Mouse (Mus musculus): ENCODE results near the gene Fam187b. TPM values are rescaled to one million over a fixed set of nuclear protein-coding genes. Genes with fewer than 3 reads are reported as not detected.
A peak's percentile ranks its signal among the peaks of the same experiment; 100 is the strongest.

Fam187b gene
- polyA plus RNA-seq, 1 experiment from 2014 or later = 2.4 TPM

GRCm38 (mm10) chr7:30952441-30953265, 20.9 kb upstream of the Fam187b start:
- H3K27me3 ChIP-seq = no peaks in the 10 kb centered on the region
- H3K4me1 ChIP-seq (replicated peaks) = peaks cover 33% of the 10 kb centered on the region
- no peak overlapping the region for H3K4me2 ChIP-seq
- H3K9ac ChIP-seq = no peak overlapping the region
- WGBS (ENCODE audit: insufficient replicate concordance) = 87% methylated on average over 16 of the region's 16 CpGs
- H3K4me3 ChIP-seq (replicated peaks) = no peak overlapping the region
- peaks cover 71% of the 10 kb centered on the region for H3K36me3 ChIP-seq (replicated peaks)
- H3K9me3 ChIP-seq (replicated peaks) = no peaks in the 10 kb centered on the region
- no peak for ATAC-seq (ENCODE audit: insufficient read depth)
- H3K27ac ChIP-seq (replicated peaks) = no peak overlapping the region

- no peak for ATAC-seq (ENCODE audit: insufficient read depth)
- Histone ChIP-seq H3K27ac (replicated peaks) (no peak overlapping the region), H3K4me2 (no peak overlapping the region), H3K9ac (no peak overlapping the region), H3K4me1 (replicated peaks) (peaks cover 41% of the 10 kb centered on the region), H3K36me3 (replicated peaks) (peaks cover 73% of the 10 kb centered on the region), H3K4me3 (replicated peaks) (no peak overlapping the region), H3K9me3 (replicated peaks) (no peaks in the 10 kb centered on the region), H3K27me3 (no peaks in the 10 kb centered on the region)
- WGBS (ENCODE audit: insufficient replicate concordance) = 49% methylated on average over 6 of the region's 6 CpGs
These were observed 20.1 kb upstream of the Fam187b start for GRCm38 (mm10) chr7:30953459-30953858.

- 71% methylated on average over 3 of the region's 3 CpGs for WGBS (ENCODE audit: insufficient replicate concordance)
- peak; percentile 32 for ATAC-seq (ENCODE audit: insufficient read depth)
- peaks cover 75% of the 10 kb centered on the region for H3K36me3 ChIP-seq (replicated peaks)
- H3K4me3 ChIP-seq (replicated peaks) = no peak overlapping the region
- H3K9me3 ChIP-seq (replicated peaks) = no peaks in the 10 kb centered on the region
- no peak overlapping the region for H3K9ac ChIP-seq
- H3K27ac ChIP-seq (replicated peaks) = peak overlapping the region; percentile 21; the same call in 1 of the 2 replicates
- H3K4me2 ChIP-seq = no peak overlapping the region
- H3K4me1 ChIP-seq (replicated peaks) = peaks cover 46% of the 10 kb centered on the region
- no peaks in the 10 kb centered on the region for H3K27me3 ChIP-seq
These were observed 19.6 kb upstream of the Fam187b start for GRCm38 (mm10) chr7:30954036-30954435.

- Histone ChIP-seq H3K4me2 (peak overlapping the region; percentile 93), H3K9me3 (replicated peaks) (no peaks in the 10 kb centered on the region), H3K9ac (peak overlapping the region; percentile 98; the same call in 1 of the 2 replicates), H3K4me3 (replicated peaks) (peak overlapping the region; percentile 96), H3K36me3 (replicated peaks) (peaks cover 68% of the 10 kb centered on the region), H3K4me1 (replicated peaks) (peaks cover 47% of the 10 kb centered on the region), H3K27me3 (no peaks in the 10 kb centered on the region), H3K27ac (replicated peaks) (peak overlapping the region; percentile 93; the same call in 1 of the 2 replicates)
- no peak for ATAC-seq (ENCODE audit: insufficient read depth)
- 88% methylated on average over 12 of the region's 12 CpGs for WGBS (ENCODE audit: insufficient replicate concordance)
These were observed 18.5 kb upstream of the Fam187b start for GRCm38 (mm10) chr7:30954971-30955520.

GRCm38 (mm10) chr7:30955584-30956356, 17.8 kb upstream of the Fam187b start:
- Histone ChIP-seq H3K4me2 (peak overlapping the region; percentile 93), H3K9me3 (replicated peaks) (no peaks in the 10 kb centered on the region), H3K36me3 (replicated peaks) (peaks cover 60% of the 10 kb centered on the region), H3K4me3 (replicated peaks) (peak overlapping the region; percentile 96), H3K27me3 (no peaks in the 10 kb centered on the region), H3K9ac (peak overlapping the region; percentile 98), H3K27ac (replicated peaks) (peak overlapping the region; percentile 93), H3K4me1 (replicated peaks) (peaks cover 51% of the 10 kb centered on the region)
- peak; percentile 52 for ATAC-seq (ENCODE audit: insufficient read depth)
- WGBS (ENCODE audit: insufficient replicate concordance) = under 1% methylated on average over 64 of the region's 64 CpGs

- Histone ChIP-seq H3K4me1 (replicated peaks) (peaks cover 51% of the 10 kb centered on the region), H3K9ac (peak overlapping the region; percentile 98), H3K27ac (replicated peaks) (peak overlapping the region; percentile 93), H3K4me3 (replicated peaks) (peak overlapping the region; percentile 96), H3K4me2 (peak overlapping the region; percentile 93), H3K9me3 (replicated peaks) (no peaks in the 10 kb centered on the region), H3K36me3 (replicated peaks) (peaks cover 55% of the 10 kb centered on the region), H3K27me3 (no peaks in the 10 kb centered on the region)
- WGBS (ENCODE audit: insufficient replicate concordance) = 2% methylated on average over 33 of the region's 49 CpGs
- ATAC-seq (ENCODE audit: insufficient read depth) = peak; percentile 23
These were observed 17.2 kb upstream of the Fam187b start for GRCm38 (mm10) chr7:30956357-30956751.

- ATAC-seq (ENCODE audit: insufficient read depth) = peak; percentile 19
- Histone ChIP-seq H3K36me3 (replicated peaks) (peaks cover 50% of the 10 kb centered on the region), H3K9ac (peak within 1 kb of the TSS; percentile 98), H3K27me3 (no peaks in the 10 kb centered on the region), H3K9me3 (replicated peaks) (no peaks in the 10 kb centered on the region), H3K4me3 (replicated peaks) (peak within 1 kb of the TSS; percentile 96), H3K27ac (replicated peaks) (peak within 1 kb of the TSS; percentile 93), H3K4me2 (peak within 1 kb of the TSS; percentile 93), H3K4me1 (replicated peaks) (peaks cover 51% of the 10 kb centered on the region)
- under 1% methylated on average over 62 of the region's 82 CpGs for WGBS (ENCODE audit: insufficient replicate concordance)
These were observed 16.7 kb upstream of the Fam187b start, which contains the start of gene Usf2 for GRCm38 (mm10) chr7:30956756-30957366. TSS of gene Usf2 (minus strand) at chr7:30956803.

- no peaks in the 10 kb centered on the region for H3K9me3 ChIP-seq (replicated peaks)
- under 1% methylated on average over 43 of the region's 43 CpGs for WGBS (ENCODE audit: insufficient replicate concordance)
- H3K27me3 ChIP-seq = no peaks in the 10 kb centered on the region
These were observed 16.2 kb upstream of the Fam187b start for GRCm38 (mm10) chr7:30957367-30957783.

GRCm38 (mm10) chr7:30958109-30958865, 15.3 kb upstream of the Fam187b start:
- Histone ChIP-seq H3K4me1 (replicated peaks) (peaks cover 44% of the 10 kb centered on the region), H3K4me2 (peak overlapping the region; percentile 93), H3K27ac (replicated peaks) (peak overlapping the region; percentile 93; the same call in 1 of the 2 replicates), H3K27me3 (no peaks in the 10 kb centered on the region), H3K9ac (peak overlapping the region; percentile 98), H3K4me3 (replicated peaks) (peak overlapping the region; percentile 96), H3K9me3 (replicated peaks) (no peaks in the 10 kb centered on the region), H3K36me3 (replicated peaks) (peaks cover 35% of the 10 kb centered on the region)
- WGBS (ENCODE audit: insufficient replicate concordance) = 78% methylated on average over 28 of the region's 28 CpGs
- no peak for ATAC-seq (ENCODE audit: insufficient read depth)

More at GRCm38 (mm10) chr7:30957367-30957783, 16.2 kb upstream of the Fam187b start:
- Histone ChIP-seq H3K4me3 (replicated peaks) (peak overlapping the region; percentile 96), H3K36me3 (replicated peaks) (peaks cover 44% of the 10 kb centered on the region), H3K4me2 (peak overlapping the region; percentile 93), H3K4me1 (replicated peaks) (peaks cover 51% of the 10 kb centered on the region), H3K27ac (replicated peaks) (peak overlapping the region; percentile 93), H3K9ac (peak overlapping the region; percentile 98)
- peak; percentile 76 for ATAC-seq (ENCODE audit: insufficient read depth)

- Histone ChIP-seq H3K9ac (no peak overlapping the region), H3K36me3 (replicated peaks) (peaks cover 28% of the 10 kb centered on the region), H3K4me3 (replicated peaks) (no peak overlapping the region), H3K27me3 (no peaks in the 10 kb centered on the region), H3K9me3 (replicated peaks) (no peaks in the 10 kb centered on the region), H3K27ac (replicated peaks) (no peak overlapping the region), H3K4me1 (replicated peaks) (peaks cover 43% of the 10 kb centered on the region), H3K4me2 (no peak overlapping the region)
- ATAC-seq (ENCODE audit: insufficient read depth) = no peak
- WGBS (ENCODE audit: insufficient replicate concordance) = 93% methylated on average over 9 of the region's 9 CpGs
These were observed 14.6 kb upstream of the Fam187b start for GRCm38 (mm10) chr7:30958866-30959487.
